Mouse (Mus musculus) hindbrain, postnatal 0 days (tissue): ENCODE results near the gene Plcg2. TPM values are rescaled to one million over a fixed set of nuclear protein-coding genes. Genes with fewer than 3 reads are reported as not detected.

Source experiments
- ATAC-seq: fragments of 200-750 bp; cut with Nextera tagmentation; 2 replicates; pipeline ENCODE4 v1.8.0; 2017; ENCODE audit warnings: mild to moderate bottlenecking, moderate TSS enrichment, moderate library complexity
- DNase-seq: peaks from one replicate; pipeline ENCODE4 v3.0.0-alpha.2; 2015; ENCODE audit warnings: low spot score
- H3K27ac ChIP-seq: fragments of 300-500 bp; sonication (generic); 2 replicates; pipeline ENCODE4 v1.5.1; 2014; ENCODE audit warnings: mild to moderate bottlenecking
- H3K27me3 ChIP-seq: fragments of 300-500 bp; sonication (generic); 2 replicates; pipeline ENCODE4 v1.6.1; 2014; ENCODE audit warnings: low read length, mixed read lengths; ENCODE audit not compliant: insufficient read depth
- H3K36me3 ChIP-seq: fragments of 300-500 bp; sonication (generic); 2 replicates; pipeline ENCODE4 v1.6.1; 2014; ENCODE audit warnings: low read length, mixed read lengths; ENCODE audit not compliant: insufficient read depth
- H3K4me1 ChIP-seq: fragments of 300-500 bp; sonication (generic); 2 replicates; pipeline ENCODE4 v1.6.1; 2014; ENCODE audit warnings: antibody characterized with exemption, low read length, mixed read lengths; ENCODE audit not compliant: insufficient read depth
- H3K4me2 ChIP-seq: fragments of 300-500 bp; sonication (generic); 2 replicates; pipeline ENCODE4 v1.6.1; 2014; ENCODE audit warnings: low read depth, mild to moderate bottlenecking, low read length, moderate library complexity, mixed read lengths
- H3K4me3 ChIP-seq: fragments of 300-500 bp; sonication (generic); 2 replicates; pipeline ENCODE4 v1.5.1; 2014; ENCODE audit warnings: low read length
- H3K9ac ChIP-seq: fragments of 300-500 bp; sonication (generic); replicated peaks from 2 replicates; pipeline ENCODE4 v1.6.1; 2014; ENCODE audit warnings: mild to moderate bottlenecking, low read length, moderate library complexity, mixed read lengths
- H3K9me3 ChIP-seq: fragments of 300-500 bp; sonication (generic); 2 replicates; pipeline ENCODE4 v1.6.1; 2016; ENCODE audit warnings: low read length, mixed read lengths
- CTCF ChIP-seq: IDR thresholded peaks from 2 replicates; pipeline ENCODE4 v1.5.1; 2016; ENCODE audit warnings: antibody characterized with exemption, control low read depth, low read depth
- WGBS: fragments of 180-500 bp; shearing (Covaris S2); extraction: QIAGEN DNeasy Blood & Tissue Kit; methylation state at CpG from one replicate; pipeline ENCODE4 v1.1.7; 2014; 5-methylcytosine and 5-hydroxymethylcytosine counted together
- polyA plus RNA-seq: library from polyadenylated mRNA; unstranded; fragments of >200 nt; fragmentation: Nextera tagmentation; extraction: Ambion mirVana; gene quantifications from 2 replicates; pipeline ENCODE4 v1.2.1, GENCODE M21; 2015
- total RNA-seq: library from RNA; depleted of rRNA; stranded (reverse); fragments of >200 nt; gene quantifications from 2 replicates; pipeline ENCODE4 v1.2.3, GENCODE M21; 2014

Gene Plcg2
- total and polyA plus RNA-seq, 2 experiments from 2014 or later, result 1.5 to 2.5 TPM

- Histone ChIP-seq H3K4me2 (no peak overlapping the region), H3K4me3 (no peak overlapping the region), H3K9ac (no peak overlapping the region), H3K27me3 (no peaks in the 10 kb centered on the region; the same call in 1 of the 2 replicates), H3K36me3 (no peaks in the 10 kb centered on the region), H3K9me3 (no peaks in the 10 kb centered on the region), H3K4me1 (peaks cover 12% of the 10 kb centered on the region; the same call in 1 of the 2 replicates), H3K27ac (no peak overlapping the region)
- DNase-seq (no peak), ATAC-seq (no peak)
- peak; percentile 44 for TF ChIP-seq CTCF
- WGBS, result 76% methylated on average over 7 of the region's 7 CpGs
Observed at GRCm38 (mm10) chr8:117658990-117659389, 160.9 kb downstream of the Plcg2 start.

- Histone ChIP-seq H3K4me2 (peak overlapping the region; percentile 2; the same call in 1 of the 2 replicates), H3K27me3 (no peaks in the 10 kb centered on the region; the same call in 1 of the 2 replicates), H3K4me3 (no peak overlapping the region), H3K4me1 (peaks cover 12% of the 10 kb centered on the region; the same call in 1 of the 2 replicates), H3K36me3 (no peaks in the 10 kb centered on the region), H3K9ac (no peak overlapping the region), H3K27ac (no peak overlapping the region), H3K9me3 (no peaks in the 10 kb centered on the region)
- no peak; the same call in 1 of the 2 replicates for TF ChIP-seq CTCF
- peak; percentile 77 for DNase-seq
- WGBS, result 21% methylated on average over 11 of the region's 11 CpGs
- peak; percentile 85 for ATAC-seq
Observed at GRCm38 (mm10) chr8:117660358-117661031, 162.4 kb downstream of the Plcg2 start.

GRCm38 (mm10) chr8:117667349-117668124 lies 169.4 kb downstream of the Plcg2 start:
- WGBS, result 84% methylated on average over 13 of the region's 13 CpGs
- TF ChIP-seq CTCF, result no peak
- no peak for ATAC-seq

GRCm38 (mm10) chr8:117670461-117670860 lies 172.4 kb downstream of the Plcg2 start:
- DNase-seq (no peak), ATAC-seq (no peak)
- Histone ChIP-seq H3K9me3 (no peaks in the 10 kb centered on the region), H3K27me3 (no peaks in the 10 kb centered on the region), H3K36me3 (no peaks in the 10 kb centered on the region), H3K9ac (no peak overlapping the region), H3K4me3 (no peak overlapping the region), H3K4me1 (no peaks in the 10 kb centered on the region), H3K27ac (no peak overlapping the region), H3K4me2 (no peak overlapping the region)
- 45% methylated on average over 11 of the region's 11 CpGs for WGBS
- no peak for TF ChIP-seq CTCF

More at GRCm38 (mm10) chr8:117667349-117668124, 169.4 kb downstream of the Plcg2 start:
- H3K4me3 ChIP-seq, result no peak overlapping the region
- H3K27me3 ChIP-seq, result no peaks in the 10 kb centered on the region
- H3K9me3 ChIP-seq, result no peaks in the 10 kb centered on the region
- H3K9ac ChIP-seq, result no peak overlapping the region
- H3K27ac ChIP-seq, result no peak overlapping the region
- no peaks in the 10 kb centered on the region for H3K4me1 ChIP-seq
- no peaks in the 10 kb centered on the region for H3K36me3 ChIP-seq
- no peak for DNase-seq
- H3K4me2 ChIP-seq, result no peak overlapping the region

- 86% methylated on average over 3 of the region's 3 CpGs for WGBS
- DNase-seq, result no peak
- no peak for ATAC-seq
Observed at GRCm38 (mm10) chr8:117672558-117672957, 174.5 kb downstream of the Plcg2 start.

GRCm38 (mm10) chr8:117673430-117673830 lies 175.3 kb downstream of the Plcg2 start, which contains the start of gene Sdr42e1:
Gene Sdr42e1 (minus strand): TSS chr8:117673689.
- no peaks in the 10 kb centered on the region for H3K36me3 ChIP-seq
- no peak for ATAC-seq
- H3K27me3 ChIP-seq, result no peaks in the 10 kb centered on the region
- H3K27ac ChIP-seq, result no peak within 1 kb of the TSS
- H3K4me1 ChIP-seq, result no peaks in the 10 kb centered on the region
- peak within 1 kb of the TSS; percentile 80 for H3K4me2 ChIP-seq
- no peaks in the 10 kb centered on the region for H3K9me3 ChIP-seq
- H3K4me3 ChIP-seq, result peak within 1 kb of the TSS; percentile 49
- peak within 1 kb of the TSS; percentile 43; the same call in 1 of the 2 replicates for H3K9ac ChIP-seq
- 15% methylated on average over 17 of the region's 17 CpGs for WGBS
- peak; percentile 67 for DNase-seq
- no peak for TF ChIP-seq CTCF

More at GRCm38 (mm10) chr8:117672558-117672957, 174.5 kb downstream of the Plcg2 start:
- no peaks in the 10 kb centered on the region for H3K27me3 ChIP-seq
- no peaks in the 10 kb centered on the region for H3K9me3 ChIP-seq
- no peak overlapping the region for H3K4me2 ChIP-seq
- no peaks in the 10 kb centered on the region for H3K36me3 ChIP-seq
- TF ChIP-seq CTCF, result no peak
- no peak overlapping the region for H3K4me3 ChIP-seq
- no peak overlapping the region for H3K27ac ChIP-seq
- H3K4me1 ChIP-seq, result no peaks in the 10 kb centered on the region
- no peak overlapping the region for H3K9ac ChIP-seq
